Mouse (Mus musculus) inflammation-experienced regulatory T-cells, adult 6 months (primary cell): ENCODE results near the gene Gm20458. TPM values are rescaled to one million over a fixed set of nuclear protein-coding genes. Genes with fewer than 3 reads are reported as not detected.

ENCODE experiments used
- ATAC-seq: one replicate; pipeline ENCODE4 v1.8.0; 2017
- polyA plus RNA-seq, 3 experiments: library from polyadenylated mRNA; unstranded; fragments of 100-300 nt; shearing (Covaris generic); gene quantifications; one replicate each; pipeline ENCODE4 v1.2.1; 2017

Gm20458 gene
- polyA plus RNA-seq, 3 experiments from 2014 or later, result 4.5 TPM; not detected in 2

DNA sequence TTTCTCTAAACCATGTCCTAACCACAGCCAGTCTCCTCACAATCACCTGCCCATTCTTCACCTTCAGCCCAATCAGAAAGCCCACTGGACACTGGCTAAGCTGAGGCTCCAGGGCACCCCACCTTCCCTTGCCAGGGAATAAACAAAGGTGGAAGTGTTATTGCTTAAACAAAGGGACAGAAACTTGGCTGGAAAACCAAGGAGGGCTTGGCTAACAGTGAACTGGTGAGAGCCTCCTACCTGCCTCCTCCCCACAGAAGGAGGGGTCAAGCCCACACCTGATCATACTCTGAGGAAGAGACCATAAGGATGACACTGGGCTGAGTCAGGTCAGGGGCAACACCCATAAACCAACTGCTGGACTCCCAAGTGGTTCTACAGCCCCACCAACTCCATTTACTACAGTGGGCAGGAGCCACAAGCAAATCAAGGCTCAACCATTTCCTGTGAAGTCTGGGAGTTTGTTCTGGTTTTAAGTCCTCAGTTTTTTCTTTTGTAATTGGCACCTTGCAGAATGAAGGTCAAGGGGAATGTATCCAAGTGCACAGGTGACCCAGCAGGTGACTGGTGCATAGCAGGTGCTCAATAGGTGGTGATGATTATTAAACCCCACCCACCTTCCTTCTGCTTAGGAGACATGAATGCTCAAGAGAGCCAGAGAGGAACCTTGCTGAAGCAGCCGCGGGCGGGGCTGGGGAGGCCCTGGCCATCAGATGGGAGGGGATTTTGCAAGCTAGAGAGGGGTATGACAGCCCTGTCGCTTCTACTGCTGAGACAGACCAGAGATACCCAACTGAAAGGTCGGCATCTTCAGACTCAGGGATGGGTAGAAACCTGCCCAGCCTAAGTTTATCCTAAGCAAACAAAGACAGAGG is 25.3 kb upstream of the Gm20458 start:
- ATAC-seq, result no peak

GRCm38 (mm10) chr2:164436215-164436913 is 24.4 kb upstream of the Gm20458 start:
- no peak for ATAC-seq

GRCm38 (mm10) chr2:164436961-164437360 is 23.8 kb upstream of the Gm20458 start:
- no peak for ATAC-seq

DNA sequence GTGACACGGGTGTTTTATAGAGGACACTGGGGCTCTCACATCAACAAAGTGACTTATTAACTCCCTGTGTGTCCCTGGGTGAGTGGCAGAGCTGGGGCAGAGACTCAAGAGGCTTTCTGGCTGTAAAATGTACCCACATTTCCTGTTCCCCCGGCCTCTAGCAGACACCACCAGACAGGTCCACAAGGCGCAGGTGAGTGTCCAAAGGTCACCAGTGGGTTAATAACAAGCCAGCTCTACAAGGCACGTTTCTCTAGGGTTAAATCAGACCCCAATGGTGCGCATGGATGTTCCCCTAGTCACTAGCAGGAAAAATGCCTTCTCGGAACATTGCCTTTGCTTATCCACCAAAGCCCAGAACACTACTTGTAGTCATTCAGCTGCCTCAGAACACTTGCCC is 23.1 kb upstream of the Gm20458 start:
- no peak for ATAC-seq

DNA sequence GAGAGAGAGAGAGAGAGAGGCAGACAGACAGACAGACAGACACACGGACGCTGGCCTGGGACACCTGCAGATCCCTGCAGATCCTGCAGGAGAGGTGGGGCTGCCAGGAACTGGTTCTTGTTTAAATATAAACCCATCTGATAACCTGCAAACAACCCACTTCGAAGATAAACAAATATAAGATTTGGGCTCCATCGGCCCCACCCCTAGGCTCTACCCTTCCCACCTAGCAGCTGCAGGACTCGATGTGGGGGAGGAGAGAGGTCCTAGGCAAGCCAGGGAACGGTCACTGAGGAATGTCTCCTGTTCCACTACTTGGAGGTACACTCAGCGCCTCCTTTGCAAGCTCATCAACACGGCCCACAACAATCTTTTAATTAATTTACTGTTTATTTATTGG is 22.5 kb upstream of the Gm20458 start:
- no peak for ATAC-seq

GRCm38 (mm10) chr2:164439001-164439421 is 21.8 kb upstream of the Gm20458 start:
- no peak for ATAC-seq

DNA sequence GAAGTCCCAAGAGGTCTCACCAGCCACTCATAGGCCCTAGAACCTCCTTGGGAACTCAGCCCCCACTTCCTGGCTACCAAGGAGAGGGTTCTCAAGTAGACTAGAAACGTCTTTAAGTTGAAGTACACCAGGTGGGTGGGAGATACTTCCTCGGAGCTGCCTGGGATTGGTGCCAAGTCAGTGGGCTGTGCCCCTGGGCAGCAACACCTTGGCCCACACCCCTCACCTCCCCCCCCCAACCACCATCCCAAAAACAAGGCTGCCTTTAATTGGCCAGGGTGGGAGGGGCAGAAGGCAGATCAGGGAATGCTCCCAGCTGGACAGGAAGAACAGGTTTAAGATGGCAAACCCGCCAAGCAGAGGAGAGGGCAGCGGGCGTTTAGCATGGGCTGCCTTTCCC is 20.5 kb upstream of the Gm20458 start:
- ATAC-seq, result no peak

GRCm38 (mm10) chr2:164441155-164441554 is 19.6 kb upstream of the Gm20458 start:
- peak; percentile 83 for ATAC-seq

DNA sequence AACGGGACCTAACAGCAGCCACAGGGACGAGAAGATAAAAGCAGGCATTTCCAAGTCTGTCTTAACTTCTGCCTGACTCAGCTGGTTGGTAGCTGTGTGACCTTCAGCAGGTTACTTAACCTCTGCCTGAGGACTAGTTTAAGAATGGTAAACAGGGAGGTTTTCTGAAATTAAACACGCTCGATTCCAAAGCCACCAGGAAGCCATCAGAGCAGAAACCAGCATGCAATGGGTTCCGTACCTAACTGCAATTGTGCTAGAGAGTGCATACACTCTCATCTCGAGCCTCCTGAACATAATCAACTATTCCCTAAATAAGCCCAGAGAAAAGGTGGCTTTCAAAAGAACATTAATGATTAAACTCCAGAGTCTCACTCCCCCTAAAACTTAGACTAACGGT is 19.0 kb upstream of the Gm20458 start:
- no peak for ATAC-seq

DNA sequence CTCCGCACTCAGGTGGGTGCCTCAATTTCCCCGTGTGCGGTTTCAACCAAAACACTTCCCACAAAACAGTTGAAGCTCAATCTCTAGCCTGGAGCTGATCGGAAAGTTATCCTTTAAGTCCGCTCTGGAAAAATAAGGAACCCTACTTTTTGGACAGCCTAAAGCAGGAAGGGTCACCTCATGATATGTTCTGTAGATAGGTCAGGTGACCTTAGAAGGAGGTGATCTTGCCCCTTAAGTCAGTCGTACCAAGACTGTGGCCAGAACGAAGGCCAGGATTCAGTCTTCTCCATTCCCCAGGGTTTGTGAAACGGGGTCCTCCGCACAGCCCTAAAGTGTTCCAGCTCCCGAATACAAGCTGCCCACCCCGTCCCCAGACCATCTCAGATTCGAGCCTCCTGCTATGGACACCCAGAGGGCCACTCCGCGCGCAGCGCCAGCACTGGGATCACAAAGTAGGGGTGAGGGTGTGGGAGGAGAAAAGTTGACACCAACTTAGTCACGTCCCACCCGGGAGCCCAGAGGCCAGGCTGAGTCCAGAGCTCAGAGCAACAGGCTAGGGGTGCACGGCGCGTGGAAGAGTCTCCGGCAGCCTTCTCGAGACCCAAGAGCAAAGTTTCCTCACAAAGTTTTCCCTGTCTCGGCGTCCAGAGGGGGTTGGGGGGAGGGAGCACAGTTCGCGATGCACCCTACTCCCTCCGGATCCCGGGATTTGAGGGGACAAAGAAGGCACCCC is 18.3 kb upstream of the Gm20458 start:
- no peak for ATAC-seq

DNA sequence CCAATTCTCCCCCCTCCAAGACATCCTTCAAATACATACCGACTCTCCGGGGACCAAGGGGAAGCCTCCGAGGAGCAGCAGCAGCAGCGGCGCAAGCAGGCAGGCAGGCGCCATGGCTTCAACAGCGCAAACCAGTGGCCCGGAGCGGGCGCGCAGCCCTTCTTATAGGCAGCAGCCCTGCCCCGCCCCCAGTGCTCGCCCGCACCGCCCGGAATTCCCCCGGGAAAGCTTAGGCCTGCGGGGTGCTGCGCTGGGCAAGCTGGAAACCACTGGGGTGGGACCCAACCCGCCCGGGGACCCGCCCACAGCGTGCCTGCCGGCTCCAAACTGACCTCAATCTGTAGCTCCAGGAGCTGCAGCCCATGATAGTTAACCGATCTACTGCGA is 17.7 kb upstream of the Gm20458 start:
- peak; percentile 59 for ATAC-seq

DNA sequence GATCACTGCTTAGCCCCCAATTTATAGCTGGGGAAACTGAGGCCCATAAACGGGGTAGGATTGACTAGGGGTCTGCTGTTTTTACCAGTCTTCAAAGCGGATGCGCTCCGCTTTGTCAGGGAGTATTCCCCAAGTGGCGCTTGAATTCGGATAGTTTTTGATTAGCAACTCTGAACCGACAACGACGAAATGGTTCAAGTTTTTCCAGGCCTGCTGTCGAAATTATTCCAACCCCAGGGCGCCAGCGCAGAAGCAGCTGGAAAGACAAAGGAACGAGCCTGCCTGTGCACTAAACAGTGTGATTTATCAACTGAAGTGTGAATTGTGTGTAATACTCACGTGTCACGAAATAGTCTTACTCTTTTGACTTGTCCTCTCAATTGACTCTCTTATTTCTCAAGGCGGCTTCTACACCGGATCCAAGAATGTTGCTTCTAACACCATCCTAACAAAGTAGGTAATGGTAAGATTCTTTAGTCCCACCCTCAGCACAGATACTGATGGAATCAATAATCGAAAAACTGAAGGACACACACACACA is 17.2 kb upstream of the Gm20458 start, which contains the start of gene Sdc4:
Gene Sdc4, minus strand, starts transcription at position 428 of the 541 bp plus-strand sequence.
- ATAC-seq, result no peak

DNA sequence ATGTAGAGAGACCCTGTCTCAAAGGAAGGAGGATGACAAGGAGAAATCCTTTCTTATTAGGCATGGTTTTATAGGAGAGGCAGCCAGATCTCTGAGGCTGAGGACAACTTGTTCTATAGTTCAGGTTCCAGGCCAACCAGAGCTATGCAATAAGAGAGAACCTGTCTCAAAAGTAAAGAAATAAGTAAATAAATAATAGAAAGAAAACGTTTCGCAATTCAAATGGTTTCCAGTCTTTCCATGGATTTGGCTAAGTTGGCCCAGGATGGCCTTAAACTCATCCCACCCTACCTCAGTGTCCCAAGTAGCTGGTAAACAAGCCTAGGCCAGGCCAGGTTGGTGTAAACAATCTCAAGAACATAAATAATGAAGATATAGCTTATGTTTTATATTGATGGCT is 16.1 kb upstream of the Gm20458 start:
- no peak for ATAC-seq

DNA sequence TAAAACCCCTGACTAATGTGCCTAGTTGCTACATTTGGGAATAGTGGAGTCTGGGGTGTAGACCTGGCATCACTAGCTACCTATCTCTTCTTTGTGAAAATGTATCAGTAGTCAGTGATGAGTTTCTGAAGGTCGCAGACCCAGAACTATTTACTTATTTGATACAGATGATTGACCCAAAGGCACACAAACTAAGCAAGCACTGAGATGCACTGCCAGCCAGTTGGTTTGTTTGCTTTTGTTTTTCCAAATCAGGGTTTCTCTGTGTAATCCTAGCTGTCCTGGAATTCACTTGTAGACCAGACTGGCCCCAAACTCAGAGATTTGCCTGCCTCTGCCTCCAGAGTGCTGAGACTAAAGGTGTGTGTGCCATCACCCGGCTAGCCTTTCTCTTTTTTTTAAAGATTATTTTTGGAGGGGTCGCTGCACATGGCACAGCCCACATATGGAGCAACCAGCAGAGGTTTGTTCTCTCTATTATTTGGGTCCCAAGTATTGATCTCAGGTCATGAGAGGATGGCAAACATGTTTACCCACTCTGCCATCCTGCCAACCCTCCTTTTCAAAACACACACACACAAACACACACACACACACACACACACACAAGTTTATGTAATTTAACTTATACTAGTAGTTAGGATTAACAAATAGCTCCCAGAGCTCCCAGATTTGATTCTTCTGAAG is 15.2 kb upstream of the Gm20458 start:
- no peak for ATAC-seq

DNA sequence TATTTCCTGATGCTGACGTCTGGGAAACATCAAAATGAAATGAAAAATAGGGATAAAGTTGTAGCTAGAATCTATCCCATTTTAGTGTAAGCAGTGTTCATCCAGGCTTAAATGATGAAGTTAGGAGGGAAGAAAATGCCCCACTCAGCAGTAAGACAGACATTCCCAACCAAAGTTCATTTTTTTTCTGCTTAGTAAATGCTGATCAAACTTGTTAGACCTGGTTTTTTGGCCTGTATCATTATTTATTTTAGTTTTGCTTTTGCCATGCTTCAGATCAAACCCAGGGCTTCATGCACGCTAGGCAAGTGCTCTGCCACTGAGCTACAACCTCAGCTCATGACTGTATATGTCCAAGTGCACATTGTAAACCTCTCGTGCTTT is 14.7 kb upstream of the Gm20458 start:
- no peak for ATAC-seq

DNA sequence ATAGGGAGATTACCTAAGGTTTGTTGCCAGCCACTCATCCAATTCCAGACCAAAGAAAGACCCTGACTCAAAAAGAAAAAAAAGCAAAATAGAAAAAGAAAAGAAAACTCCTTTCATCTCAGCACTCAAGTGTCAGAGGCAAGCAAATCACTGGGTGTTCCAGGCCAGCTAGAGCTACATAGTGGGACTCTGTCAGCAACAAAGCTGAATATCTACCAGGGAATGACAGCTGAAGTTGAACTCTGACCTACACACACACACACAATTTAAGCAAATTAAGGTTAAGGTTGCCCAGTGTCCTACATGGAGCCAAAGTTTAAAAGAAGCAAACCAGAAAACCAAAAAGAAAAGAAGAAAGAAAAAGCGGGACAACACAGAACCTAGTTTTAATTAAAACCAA is 12.6 kb upstream of the Gm20458 start:
- ATAC-seq, result no peak

DNA sequence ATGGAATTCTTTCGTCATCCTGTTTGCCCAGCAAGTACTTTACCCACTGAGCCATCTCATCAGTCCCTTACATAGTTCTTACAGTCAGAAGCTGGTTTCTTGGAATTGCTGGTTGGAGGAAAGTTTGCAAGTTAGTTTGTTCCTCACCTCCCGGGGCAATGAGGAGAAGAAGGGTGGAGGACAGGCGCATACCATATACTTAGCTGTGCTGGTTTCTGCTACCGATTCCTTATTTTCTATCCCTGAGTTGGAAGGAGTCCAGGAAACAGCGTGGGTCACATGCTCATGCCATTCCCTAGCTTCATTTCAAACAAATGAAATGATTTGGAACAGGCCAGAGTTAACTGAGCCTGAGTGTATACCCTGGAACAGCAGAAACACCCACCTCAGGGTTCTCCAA is 11.8 kb upstream of the Gm20458 start:
- ATAC-seq, result no peak

DNA sequence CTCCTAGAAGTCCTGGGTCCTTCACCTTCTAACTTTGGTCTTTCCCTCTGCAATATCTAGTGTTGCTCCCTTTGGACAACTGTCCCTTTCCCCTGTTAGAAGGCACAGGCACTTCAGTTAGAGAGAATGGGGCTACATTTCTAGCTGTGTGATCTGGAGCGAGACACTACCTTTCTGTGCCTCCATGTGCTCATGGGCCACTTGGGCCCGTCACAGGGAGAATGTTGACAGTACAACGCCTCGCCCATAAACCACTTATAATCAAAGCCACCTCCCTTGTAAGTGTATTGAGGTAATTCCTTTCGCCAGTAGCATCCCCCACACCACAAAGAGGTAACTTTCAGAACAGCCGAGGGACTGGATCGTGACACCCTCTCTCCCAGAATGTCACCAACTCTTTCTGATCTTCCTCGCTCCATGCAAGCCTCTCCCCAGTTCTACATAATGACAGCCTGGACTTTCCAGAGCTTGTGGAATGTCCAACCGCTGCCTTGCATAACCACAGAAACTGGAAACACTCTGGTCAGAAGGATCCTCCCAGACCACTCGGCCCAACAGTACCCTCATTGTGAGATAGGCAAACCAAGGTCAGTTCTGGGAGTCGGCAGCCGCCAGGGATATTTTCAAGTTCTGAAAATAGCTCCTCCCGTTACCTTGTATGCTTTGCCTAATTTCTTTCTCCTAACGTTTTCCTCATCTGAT is 11.3 kb upstream of the Gm20458 start:
- ATAC-seq, result no peak

DNA sequence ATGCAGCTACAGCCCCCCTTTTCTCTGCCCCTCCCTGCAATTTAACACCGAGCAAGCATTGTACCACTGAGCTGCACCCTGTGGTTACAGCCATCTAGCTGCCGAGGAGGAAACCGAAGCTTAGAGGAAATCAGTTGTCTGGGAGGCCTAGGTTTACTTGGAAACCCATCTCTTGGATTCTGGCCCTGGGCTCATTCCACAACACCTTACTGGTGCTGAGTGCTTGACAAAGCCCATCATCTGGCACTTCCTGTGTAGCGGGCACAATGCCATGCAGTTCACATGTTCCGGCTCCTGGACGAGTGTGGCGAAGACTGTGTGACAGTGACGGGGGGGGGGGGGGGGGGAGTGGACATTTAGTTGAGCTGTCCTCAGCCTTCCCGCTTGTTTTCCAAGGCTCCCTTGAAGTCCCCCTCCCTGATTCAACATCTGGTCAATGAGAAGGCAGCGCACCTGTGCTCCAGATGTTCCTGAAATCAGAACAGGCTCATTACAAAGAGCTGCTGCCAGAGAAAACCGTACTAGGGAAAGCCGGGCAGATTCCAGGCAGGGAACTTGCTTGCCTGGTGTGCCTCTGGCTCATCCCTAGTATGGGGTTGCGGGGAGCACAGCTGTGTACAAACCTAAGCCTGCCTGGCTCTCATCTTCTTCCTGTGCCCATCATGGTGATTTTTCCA is 8.6 kb upstream of the Gm20458 start:
- ATAC-seq, result no peak

GRCm38 (mm10) chr2:164453047-164453757 is 7.6 kb upstream of the Gm20458 start:
- no peak for ATAC-seq
